Mouse (Mus musculus) megakaryocyte, embryonic 14.5 days (primary cell): ENCODE results near the gene Heg1. TPM values are rescaled to one million over a fixed set of nuclear protein-coding genes. Genes with fewer than 3 reads are reported as not detected.

ENCODE experiments used
- H3K27me3 ChIP-seq: replicated peaks from 2 replicates; pipeline ENCODE3; 2012; ENCODE audit warnings: inconsistent platforms
- H3K36me3 ChIP-seq: replicated peaks from 2 replicates; pipeline ENCODE3; 2012; ENCODE audit warnings: low read length, inconsistent platforms, mixed read lengths
- H3K4me1 ChIP-seq: 2 replicates; pipeline ENCODE4 v1.6.1; 2012; ENCODE audit warnings: inconsistent platforms
- H3K4me3 ChIP-seq: replicated peaks from 2 replicates; pipeline ENCODE3; 2012; ENCODE audit warnings: moderate library complexity, mild to moderate bottlenecking, inconsistent platforms
- H3K9me3 ChIP-seq: 2 replicates; pipeline ENCODE4 v1.6.1; 2012; ENCODE audit warnings: inconsistent platforms
- FLI1 ChIP-seq: IDR thresholded peaks from 2 replicates; pipeline ENCODE4 v1.6.1; 2012; ENCODE audit warnings: low read length, inconsistent platforms, mixed read lengths
- GATA1 ChIP-seq: IDR thresholded peaks from 3 replicates; pipeline ENCODE4 v1.6.1; 2012; ENCODE audit warnings: mixed read lengths, low read length, inconsistent platforms, borderline replicate concordance
- polyA plus RNA-seq: library from polyadenylated mRNA; stranded (reverse); fragments of >175 nt; gene quantifications from 2 replicates; pipeline ENCODE4 v1.2.3, GENCODE M21; 2012; ENCODE audit warnings: low replicate concordance; ENCODE audit not compliant: insufficient read depth

The Heg1 gene
- polyA plus RNA-seq, 1 experiment: 0.86 TPM

DNA sequence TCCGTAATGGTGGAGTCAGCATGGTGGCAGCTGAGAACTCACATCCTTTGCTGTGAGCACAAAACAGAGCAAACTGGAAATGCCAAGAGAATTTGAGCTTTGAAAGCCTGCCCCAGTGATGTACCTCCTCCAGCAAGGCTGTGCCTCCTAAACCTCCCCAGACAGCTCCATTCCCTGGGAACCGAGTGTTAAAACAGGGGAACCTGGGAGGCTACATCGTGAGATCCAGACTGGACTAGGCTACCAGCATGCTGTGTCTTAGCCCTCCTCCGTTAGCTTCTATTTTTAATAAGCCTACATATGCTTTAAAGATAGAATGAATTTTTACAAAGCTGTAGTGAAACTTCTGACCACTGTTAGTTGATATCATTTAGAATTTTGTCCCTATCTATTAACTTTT, 17.7 kb downstream of the Heg1 start:
- H3K36me3 ChIP-seq: no peaks in the 10 kb centered on the region
- H3K4me3 ChIP-seq: no peak overlapping the region
- H3K4me1 ChIP-seq: peaks cover 12% of the 10 kb centered on the region
- TF ChIP-seq GATA1: no peak
- no peak for TF ChIP-seq FLI1
- H3K9me3 ChIP-seq: no peaks in the 10 kb centered on the region
- H3K27me3 ChIP-seq: peaks cover 29% of the 10 kb centered on the region

GRCm38 (mm10) chr16:33704289-33704688, 20.1 kb downstream of the Heg1 start:
- peaks cover 6% of the 10 kb centered on the region for H3K4me1 ChIP-seq
- peaks cover 34% of the 10 kb centered on the region for H3K27me3 ChIP-seq
- no peaks in the 10 kb centered on the region for H3K36me3 ChIP-seq
- no peak overlapping the region for H3K4me3 ChIP-seq
- no peak for TF ChIP-seq FLI1
- TF ChIP-seq GATA1: no peak
- no peaks in the 10 kb centered on the region for H3K9me3 ChIP-seq

DNA sequence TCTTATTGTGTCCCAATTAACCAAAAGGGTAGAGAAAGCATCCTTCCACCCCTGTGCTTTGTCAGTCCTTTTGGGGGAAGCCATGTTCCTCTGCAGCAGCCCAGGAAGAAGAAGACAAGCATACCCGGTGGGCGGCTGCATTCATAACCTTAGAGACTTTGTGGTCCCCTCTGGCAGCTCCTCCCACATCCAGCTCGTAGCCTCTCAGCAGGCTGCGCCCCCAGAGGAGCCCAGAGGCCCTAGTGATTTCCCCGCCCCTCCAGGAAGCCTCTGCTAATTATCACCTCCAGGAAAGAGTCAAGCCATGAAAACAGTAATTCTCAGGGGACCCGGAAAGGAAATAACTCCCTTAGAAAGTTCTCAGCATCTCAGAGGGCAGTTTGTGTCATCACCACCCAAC, 21.1 kb downstream of the Heg1 start:
- Histone ChIP-seq H3K36me3 (no peaks in the 10 kb centered on the region), H3K4me1 (peaks cover 6% of the 10 kb centered on the region)
- TF ChIP-seq GATA1 (no peak), FLI1 (no peak)

DNA sequence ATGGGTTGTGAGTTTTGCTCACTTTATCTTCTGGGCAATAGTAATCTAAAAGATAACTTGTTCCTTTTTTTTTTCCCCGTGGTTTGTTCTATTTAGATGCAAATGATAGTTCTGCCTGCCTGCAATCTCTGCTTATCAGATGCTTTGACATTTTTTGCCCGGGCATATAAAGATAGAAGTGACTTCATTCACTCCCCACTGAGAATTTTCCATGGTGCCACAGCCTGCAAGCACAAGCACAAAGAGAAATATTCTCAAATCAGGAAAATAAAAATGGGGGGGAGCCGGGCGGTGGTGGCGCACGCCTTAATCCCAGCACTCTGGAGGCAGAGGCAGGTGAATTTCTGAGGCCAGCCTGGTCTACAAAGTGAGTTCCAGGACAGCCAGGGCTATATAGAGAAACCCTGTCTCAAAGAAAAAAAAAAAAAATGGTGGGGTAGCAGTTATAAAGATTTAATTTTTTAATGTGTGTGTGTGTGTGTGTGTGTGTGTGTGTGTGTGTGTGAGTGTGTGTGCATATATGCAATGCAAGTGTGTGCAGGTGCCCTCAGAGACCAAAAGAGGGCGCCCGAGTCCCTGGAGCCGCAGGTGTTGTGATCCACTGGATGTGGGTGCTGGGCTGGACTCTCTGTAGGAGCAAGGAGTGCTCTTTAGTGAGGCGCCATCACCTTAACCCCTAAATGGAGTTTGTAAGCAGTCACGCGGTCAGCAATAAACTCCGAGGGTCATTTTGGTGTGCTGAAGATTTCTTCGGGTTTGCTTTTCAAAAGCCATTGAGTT, 22.1 kb downstream of the Heg1 start:
- Histone ChIP-seq H3K36me3 (no peaks in the 10 kb centered on the region), H3K4me3 (no peak overlapping the region), H3K4me1 (peaks cover 6% of the 10 kb centered on the region), H3K9me3 (no peaks in the 10 kb centered on the region), H3K27me3 (peaks cover 20% of the 10 kb centered on the region)
- TF ChIP-seq GATA1: no peak
- no peak for TF ChIP-seq FLI1

More for the DNA sequence above, 21.1 kb downstream of the Heg1 start:
- Histone ChIP-seq H3K9me3 (no peaks in the 10 kb centered on the region), H3K27me3 (peaks cover 29% of the 10 kb centered on the region), H3K4me3 (no peak overlapping the region)

GRCm38 (mm10) chr16:33708031-33708430, 23.9 kb downstream of the Heg1 start:
- TF ChIP-seq FLI1 (no peak), GATA1 (no peak)
- H3K9me3 ChIP-seq: no peaks in the 10 kb centered on the region
- H3K27me3 ChIP-seq: peaks cover 15% of the 10 kb centered on the region
- peaks cover 6% of the 10 kb centered on the region for H3K4me1 ChIP-seq
- H3K4me3 ChIP-seq: no peak overlapping the region
- H3K36me3 ChIP-seq: no peaks in the 10 kb centered on the region

GRCm38 (mm10) chr16:33708585-33709397, 24.6 kb downstream of the Heg1 start:
- H3K27me3 ChIP-seq: peaks cover 15% of the 10 kb centered on the region
- no peaks in the 10 kb centered on the region for H3K9me3 ChIP-seq
- peaks cover 6% of the 10 kb centered on the region for H3K4me1 ChIP-seq
- no peaks in the 10 kb centered on the region for H3K36me3 ChIP-seq
- TF ChIP-seq GATA1: no peak
- no peak for TF ChIP-seq FLI1
- H3K4me3 ChIP-seq: no peak overlapping the region

GRCm38 (mm10) chr16:33714271-33714670, 30.1 kb downstream of the Heg1 start:
- no peaks in the 10 kb centered on the region for H3K36me3 ChIP-seq
- TF ChIP-seq GATA1 (no peak), FLI1 (no peak)
- H3K4me1 ChIP-seq: peaks cover 14% of the 10 kb centered on the region
- no peaks in the 10 kb centered on the region for H3K9me3 ChIP-seq
- H3K27me3 ChIP-seq: no peaks in the 10 kb centered on the region
- H3K4me3 ChIP-seq: peak overlapping the region; percentile 83

DNA sequence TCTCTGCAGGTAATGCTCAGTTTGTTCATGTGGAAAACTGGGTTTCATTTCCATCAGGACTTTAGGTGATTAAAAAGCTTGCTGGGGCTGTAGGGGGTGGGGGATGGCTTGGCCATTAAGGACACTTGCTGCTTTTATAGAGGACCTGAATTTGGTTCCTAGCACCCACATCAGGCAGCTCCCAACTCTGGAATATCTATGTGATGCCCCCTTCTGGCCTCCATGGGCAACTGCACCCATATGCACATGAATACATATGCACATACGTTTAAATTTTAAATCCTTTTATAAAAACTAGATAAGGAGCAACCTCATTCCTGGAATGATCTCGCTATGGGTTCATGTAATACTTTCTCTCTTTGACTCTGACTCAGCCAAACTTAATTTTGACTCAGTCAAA, 39.1 kb downstream of the Heg1 start:
- H3K4me3 ChIP-seq: no peak overlapping the region
- no peaks in the 10 kb centered on the region for H3K27me3 ChIP-seq
- no peak for TF ChIP-seq GATA1
- TF ChIP-seq FLI1: no peak
- H3K9me3 ChIP-seq: peaks cover 7% of the 10 kb centered on the region
- H3K4me1 ChIP-seq: peaks cover 9% of the 10 kb centered on the region; the same call in 1 of the 2 replicates
- peaks cover 11% of the 10 kb centered on the region for H3K36me3 ChIP-seq

- H3K36me3 ChIP-seq: peaks cover 11% of the 10 kb centered on the region
- peaks cover 7% of the 10 kb centered on the region for H3K9me3 ChIP-seq
- no peak overlapping the region for H3K4me3 ChIP-seq
- H3K27me3 ChIP-seq: no peaks in the 10 kb centered on the region
- no peak for TF ChIP-seq GATA1
- no peak for TF ChIP-seq FLI1
- H3K4me1 ChIP-seq: peaks cover 9% of the 10 kb centered on the region; the same call in 1 of the 2 replicates
Observed at GRCm38 (mm10) chr16:33723983-33724382, 39.8 kb downstream of the Heg1 start.

GRCm38 (mm10) chr16:33726261-33726660, 42.1 kb downstream of the Heg1 start:
- H3K9me3 ChIP-seq: peaks cover 7% of the 10 kb centered on the region
- H3K4me1 ChIP-seq: peaks cover 9% of the 10 kb centered on the region; the same call in 1 of the 2 replicates
- H3K4me3 ChIP-seq: no peak overlapping the region
- H3K36me3 ChIP-seq: peaks cover 11% of the 10 kb centered on the region
- TF ChIP-seq FLI1 (no peak), GATA1 (no peak)
- H3K27me3 ChIP-seq: no peaks in the 10 kb centered on the region
